Mouse (Mus musculus) gastrocnemius, postnatal 10 days (tissue): Measurements from ENCODE around the gene Npc1l1. TPM values are rescaled to one million over a fixed set of nuclear protein-coding genes. Genes with fewer than 3 reads are reported as not detected.
A peak's percentile ranks its signal among the peaks of the same experiment; 100 is the strongest.
"Not testable (repeated sequence)": the region's sequence is repeated elsewhere in the genome, so short reads cannot be mapped to it uniquely, and the experiment has no call there.

Source experiments
- DNase-seq: peaks from one replicate; pipeline ENCODE4 v3.0.0; 2021; ENCODE audit warnings: mixed read lengths
- long read RNA-seq, 2 experiments: library from polyadenylated mRNA; stranded (forward); transcript quantifications; one replicate each; pipeline ENCODE4 v2.0.0; 2021
- total RNA-seq, 2 experiments: library from RNA; stranded (reverse); gene quantifications; 2 replicates each; pipeline ENCODE4 v1.2.3; 2021

Gene Npc1l1
- under 1 TPM; 0.05 to 0.18 TPM for total RNA-seq
- long read RNA-seq, experiment 1, result 0 reads
- long read RNA-seq, experiment 2, result 0 reads

GRCm38 (mm10) chr11:6230012-6230411 is at the start of gene Npc1l1:
Npc1l1 (minus strand) TSS chr11:6230143.
- no peak for DNase-seq

GRCm38 (mm10) chr11:6276466-6276865 is 46.5 kb upstream of the Npc1l1 start:
- no peak for DNase-seq

GRCm38 (mm10) chr11:6275094-6275484 is 45.1 kb upstream of the Npc1l1 start:
- no peak for DNase-seq

- peak; percentile 99 for DNase-seq
These were observed 44.6 kb upstream of the Npc1l1 start, which contains the start of gene Tmed4 for GRCm38 (mm10) chr11:6274387-6275093. Tmed4 (minus strand) TSS chr11:6274870.

GRCm38 (mm10) chr11:6273607-6274006 is 43.7 kb upstream of the Npc1l1 start:
- no peak for DNase-seq

- peak; percentile 86 for DNase-seq
These were observed 37.6 kb upstream of the Npc1l1 start, which contains the start of gene Ddx56 for GRCm38 (mm10) chr11:6267320-6268254. Ddx56 (minus strand) TSS chr11:6267772.

- DNase-seq, result no peak
These were observed 36.7 kb upstream of the Npc1l1 start for GRCm38 (mm10) chr11:6266621-6267020.

GRCm38 (mm10) chr11:6261434-6262082 is 31.6 kb upstream of the Npc1l1 start:
- DNase-seq, result peak; percentile 82

GRCm38 (mm10) chr11:6259413-6259812 is 29.5 kb upstream of the Npc1l1 start:
- DNase-seq, result no peak

GRCm38 (mm10) chr11:6256490-6257072 is 26.6 kb upstream of the Npc1l1 start:
- DNase-seq, result no peak

GRCm38 (mm10) chr11:6254602-6255001 is 24.7 kb upstream of the Npc1l1 start:
- not testable (repeated sequence) for DNase-seq

- DNase-seq, result no peak
These were observed 22.9 kb upstream of the Npc1l1 start for GRCm38 (mm10) chr11:6252824-6253223.

GRCm38 (mm10) chr11:6252248-6252647 is 22.3 kb upstream of the Npc1l1 start:
- DNase-seq, result no peak

- no peak for DNase-seq
These were observed 14.8 kb upstream of the Npc1l1 start for GRCm38 (mm10) chr11:6244707-6245106.

GRCm38 (mm10) chr11:6233025-6233424 is 3.1 kb upstream of the Npc1l1 start:
- no peak for DNase-seq

- no peak for DNase-seq
These were observed 5.3 kb downstream of the Npc1l1 start for GRCm38 (mm10) chr11:6224541-6225229.

- no peak for DNase-seq
These were observed 7.8 kb downstream of the Npc1l1 start for GRCm38 (mm10) chr11:6222187-6222586.

- DNase-seq, result no peak
These were observed 10.0 kb downstream of the Npc1l1 start for GRCm38 (mm10) chr11:6219967-6220366.

- DNase-seq, result no peak
These were observed 11.6 kb downstream of the Npc1l1 start for GRCm38 (mm10) chr11:6218189-6218896.

- DNase-seq, result no peak
These were observed 13.1 kb downstream of the Npc1l1 start for GRCm38 (mm10) chr11:6216834-6217233.

GRCm38 (mm10) chr11:6208158-6208557 is 21.8 kb downstream of the Npc1l1 start:
- DNase-seq, result no peak
